Mouse (Mus musculus): Measurements from ENCODE around the gene Peak1.

GRCm38 (mm10) chr9:56234561-56234960 is 183.3 kb downstream of the Peak1 start:
- no peak for TF ChIP-seq EP300 (IDR thresholded peaks at IDR 0.05; ENCODE audit: insufficient read depth, low read depth, low read length)
- no peak for TF ChIP-seq CTCF (IDR thresholded peaks at IDR 0.05)
- no peak for TF ChIP-seq POLR2A (IDR thresholded peaks at IDR 0.05; ENCODE audit: insufficient read depth, low read depth, low read length)
